Mouse (Mus musculus) frontal cortex, postnatal 14 days (tissue): ENCODE measurements around the gene Tmem189.
"Not testable (repeated sequence)": the region's sequence is repeated elsewhere in the genome, so short reads cannot be mapped to it uniquely, and the experiment has no call there.

Experiments
- DNase-seq, 2 experiments: peaks; one replicate each; pipeline ENCODE4 v3.0.0; 2022; ENCODE audit warnings: low spot score in 2 of 2

The Tmem189 gene

DNA sequence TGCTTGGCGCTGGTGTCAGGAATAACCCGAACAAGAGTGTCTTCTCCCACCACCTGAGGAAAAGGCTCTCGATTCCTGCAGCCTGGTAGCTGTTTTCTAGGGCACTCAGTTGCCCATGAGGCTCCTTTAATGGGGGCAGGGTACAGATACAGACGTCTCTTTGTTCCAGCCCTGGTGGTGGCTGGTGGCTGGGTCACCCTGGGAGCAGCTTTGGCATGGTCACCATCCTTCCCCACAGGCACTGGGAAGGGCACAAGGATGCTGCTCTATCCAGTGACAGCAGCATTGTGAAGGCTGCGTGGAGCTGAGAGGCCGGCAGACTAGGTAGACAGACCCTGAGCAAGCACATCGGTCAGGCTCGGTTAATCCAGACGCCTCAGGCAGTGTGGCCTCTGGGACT, 38.0 kb downstream of the Tmem189 start:
- no peak for DNase-seq

DNA sequence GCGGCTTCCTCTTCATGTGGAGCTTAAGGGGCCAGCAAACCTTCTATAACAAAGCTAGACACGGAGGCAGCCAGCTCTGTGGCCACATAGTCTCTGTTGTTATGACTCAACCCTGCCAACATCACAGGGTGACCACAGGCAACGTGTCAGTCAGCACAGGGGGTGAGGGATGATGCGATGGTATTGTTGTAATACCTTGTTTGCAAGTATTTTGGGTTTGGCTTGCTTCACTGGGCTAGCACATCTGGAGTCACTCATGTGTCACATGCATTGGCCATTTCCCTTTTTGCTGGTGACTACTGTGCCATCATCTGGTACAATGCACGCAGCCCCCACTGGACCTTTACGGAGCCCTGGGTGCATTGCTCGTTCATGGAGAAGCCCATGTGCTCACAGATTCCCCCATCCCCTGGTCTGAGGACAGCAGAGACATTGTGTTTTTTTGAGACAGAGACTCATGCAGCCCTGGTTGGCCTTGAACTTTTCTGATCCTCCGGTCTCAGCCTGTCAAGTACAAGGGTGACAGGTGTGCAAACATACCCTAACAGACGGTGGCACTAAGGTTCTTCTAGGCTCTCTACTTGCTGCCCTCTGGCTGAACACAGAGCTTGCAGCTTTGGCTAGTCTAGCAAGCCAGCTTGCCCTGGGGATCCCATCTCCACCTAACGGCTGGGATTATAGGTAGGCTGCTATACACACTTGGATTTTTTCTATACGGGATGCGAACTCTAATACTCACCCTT, 40.2 kb downstream of the Tmem189 start:
- DNase-seq: no peak

DNA sequence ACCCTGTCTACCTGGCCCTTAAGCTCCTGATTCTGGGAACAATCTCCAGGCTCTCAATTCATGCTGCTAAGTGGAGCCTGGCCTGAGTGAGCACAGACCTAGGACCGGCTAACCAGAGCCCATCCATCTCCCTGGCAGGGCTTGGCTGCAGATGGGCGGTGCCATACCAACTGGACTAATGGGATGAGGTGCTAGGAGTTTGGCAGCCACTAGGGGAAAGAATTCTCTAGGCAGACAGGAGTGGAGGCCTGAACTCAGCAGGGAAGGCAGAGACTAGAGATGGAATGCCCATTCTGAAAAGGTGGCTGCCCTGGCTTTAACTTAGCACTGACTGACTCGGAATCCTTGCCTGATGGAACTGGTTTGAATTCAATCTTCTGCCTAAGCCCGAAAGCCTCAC, 43.2 kb downstream of the Tmem189 start:
- DNase-seq: no peak

DNA sequence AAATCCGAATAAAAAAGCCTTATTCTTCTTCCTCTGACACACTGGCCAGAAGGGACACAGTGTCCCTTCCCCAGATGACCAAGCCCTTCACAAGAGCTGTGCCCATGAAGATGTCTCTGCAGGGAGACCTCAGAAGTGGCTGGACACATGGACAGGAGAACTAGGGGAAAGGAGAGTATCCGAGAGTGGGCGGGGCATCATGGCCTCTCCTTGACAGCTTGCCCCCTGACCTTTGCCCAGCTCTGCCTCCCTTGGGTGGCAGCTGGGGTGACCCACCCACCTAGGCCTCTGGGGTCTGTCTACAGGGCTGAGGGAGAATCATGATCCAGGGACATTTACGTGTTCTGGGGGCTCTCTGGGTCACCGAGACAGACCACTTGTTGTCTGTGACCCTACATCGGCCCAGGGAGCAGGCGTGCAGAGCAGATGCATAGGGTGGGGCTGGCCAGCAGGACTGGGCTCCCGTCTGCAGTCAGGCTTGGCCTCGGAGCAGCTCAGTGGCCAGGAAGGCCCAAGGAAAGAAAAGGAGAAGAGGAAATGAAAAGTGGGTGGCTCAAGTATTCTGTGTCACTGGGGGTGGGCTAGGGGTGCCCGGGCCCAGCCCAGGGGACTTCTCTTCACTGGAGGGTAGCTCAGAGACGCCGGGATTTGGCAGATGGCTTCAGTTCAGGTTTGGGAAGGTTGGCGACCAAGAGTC, 46.1 kb downstream of the Tmem189 start:
- DNase-seq: not testable (repeated sequence)

DNA sequence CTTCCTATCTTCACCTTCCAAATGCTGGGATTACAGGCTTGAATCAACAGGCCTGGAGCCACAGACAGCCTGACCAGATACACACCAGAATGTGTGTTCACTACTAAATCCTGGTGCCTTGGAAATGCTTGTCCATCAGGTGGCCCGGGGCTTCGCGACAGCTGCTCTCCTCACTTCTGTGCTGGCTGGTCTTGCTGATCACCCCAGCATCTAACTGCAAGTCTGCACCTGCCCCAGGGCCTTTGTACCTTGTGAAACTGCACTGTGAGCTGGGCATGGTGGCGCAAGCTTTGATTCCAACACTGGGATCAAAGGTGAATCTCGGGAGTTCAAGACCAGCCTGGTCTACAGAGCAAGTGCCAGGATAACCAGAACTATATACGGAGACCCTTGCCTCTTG, 47.5 kb downstream of the Tmem189 start:
- DNase-seq: no peak

DNA sequence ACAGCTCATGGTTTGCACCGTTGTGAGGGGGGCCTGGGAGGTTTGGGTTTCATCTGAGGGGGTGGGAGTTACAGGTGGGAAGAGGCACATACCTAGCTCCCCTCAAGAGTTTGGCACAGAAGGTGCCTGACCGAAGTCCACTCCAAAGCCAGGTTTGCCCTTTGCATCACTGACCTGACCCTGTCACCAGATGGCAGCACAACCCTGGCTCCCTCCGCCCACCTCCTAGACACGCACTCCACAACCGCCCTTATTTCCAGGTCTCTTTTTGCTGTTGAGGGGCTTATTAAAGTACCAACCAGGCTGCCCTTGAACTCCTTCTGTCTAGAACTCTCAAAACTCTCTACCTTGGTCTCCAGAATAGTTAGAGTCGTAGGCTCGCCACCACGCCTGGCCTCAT, 48.3 kb downstream of the Tmem189 start:
- no peak for DNase-seq

DNA sequence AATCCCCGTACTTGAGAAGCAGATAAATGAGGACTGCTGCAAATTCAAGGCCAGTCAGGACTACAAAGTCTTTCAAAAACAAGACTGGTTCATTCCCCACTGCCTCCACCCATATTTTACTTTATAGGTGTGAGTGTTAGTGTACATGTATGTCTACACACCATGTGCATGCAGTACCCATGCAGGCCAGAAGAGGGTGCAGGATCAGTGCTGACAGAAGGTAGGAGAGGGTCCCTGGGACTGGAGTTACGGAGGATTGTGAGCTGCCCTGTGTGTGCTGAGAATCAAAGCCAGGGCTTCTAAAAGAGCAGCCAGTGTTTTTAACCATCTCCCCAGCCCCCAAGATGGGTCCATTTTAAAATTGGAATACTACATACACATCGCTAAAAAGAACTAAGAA, 49.3 kb downstream of the Tmem189 start:
- no peak for DNase-seq

DNA sequence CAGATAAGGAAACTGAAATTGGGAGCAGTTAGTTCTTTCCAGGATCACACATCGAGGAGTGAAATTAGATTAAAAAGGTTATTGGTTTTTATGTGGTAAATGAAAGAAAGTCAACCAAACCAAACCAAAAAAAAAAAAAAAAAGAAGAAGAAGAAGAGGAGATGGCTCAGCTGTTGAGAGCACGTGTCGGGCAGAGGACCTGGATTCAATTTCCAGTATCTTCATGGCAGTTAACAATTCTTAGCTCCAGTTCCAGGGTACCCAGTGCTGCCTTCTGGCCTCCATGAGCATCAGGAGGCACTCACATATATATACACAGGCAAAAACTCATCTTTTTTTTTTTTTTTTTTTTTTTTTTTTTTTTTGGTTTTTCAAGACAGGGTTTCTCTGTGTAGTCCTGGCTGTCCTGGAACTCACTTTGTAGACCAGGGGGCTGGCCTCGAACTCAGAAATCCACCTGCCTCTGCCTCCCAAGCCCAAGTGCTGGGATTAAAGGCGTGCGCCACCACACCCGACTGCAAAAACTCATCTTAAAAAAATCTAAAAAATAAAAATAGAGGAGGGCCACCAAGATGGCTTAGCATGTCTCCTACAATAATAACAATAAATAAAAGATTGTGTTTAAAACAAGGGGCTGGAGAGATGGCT, 54.6 kb downstream of the Tmem189 start:
- DNase-seq: no peak

DNA sequence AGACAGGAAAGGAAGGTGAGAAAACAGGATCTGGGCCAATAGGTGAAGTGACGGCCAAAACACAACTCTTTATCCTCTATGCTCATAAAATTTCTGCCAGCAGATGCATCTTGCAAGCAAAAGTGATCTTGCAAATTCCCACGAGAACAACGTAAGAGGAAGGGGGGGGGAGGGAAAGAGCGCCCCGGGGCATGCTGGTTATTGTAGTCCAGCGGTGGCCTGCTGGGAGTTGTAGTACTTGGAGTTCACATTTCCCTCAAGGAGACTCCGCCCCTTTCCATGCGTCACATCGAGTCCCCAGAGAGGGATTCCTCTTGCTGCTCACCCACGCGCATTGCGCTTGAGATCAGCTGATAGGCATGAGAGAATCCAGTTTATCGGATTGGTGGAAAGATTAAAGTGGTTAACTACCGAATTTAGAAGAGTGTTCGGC, 55.3 kb downstream of the Tmem189 start:
- peak; percentile 95 to 97 for DNase-seq

DNA sequence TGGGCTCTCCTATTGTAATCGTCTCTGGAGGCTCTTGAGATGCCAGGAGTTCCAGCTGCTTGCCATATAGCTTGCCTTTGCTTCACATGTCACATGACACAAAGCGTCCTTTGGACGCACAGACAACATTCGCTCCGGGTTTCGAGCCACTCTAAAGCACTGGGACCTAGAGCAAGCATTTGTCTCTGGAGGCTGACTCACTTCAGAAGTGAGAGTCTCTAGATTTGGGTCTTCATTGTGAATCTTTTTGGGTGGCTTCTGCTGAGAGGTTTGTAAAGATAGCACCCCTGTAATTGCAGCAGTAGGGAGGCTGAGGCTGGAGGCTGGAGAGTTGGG, 56.1 kb downstream of the Tmem189 start:
- DNase-seq: no peak

DNA sequence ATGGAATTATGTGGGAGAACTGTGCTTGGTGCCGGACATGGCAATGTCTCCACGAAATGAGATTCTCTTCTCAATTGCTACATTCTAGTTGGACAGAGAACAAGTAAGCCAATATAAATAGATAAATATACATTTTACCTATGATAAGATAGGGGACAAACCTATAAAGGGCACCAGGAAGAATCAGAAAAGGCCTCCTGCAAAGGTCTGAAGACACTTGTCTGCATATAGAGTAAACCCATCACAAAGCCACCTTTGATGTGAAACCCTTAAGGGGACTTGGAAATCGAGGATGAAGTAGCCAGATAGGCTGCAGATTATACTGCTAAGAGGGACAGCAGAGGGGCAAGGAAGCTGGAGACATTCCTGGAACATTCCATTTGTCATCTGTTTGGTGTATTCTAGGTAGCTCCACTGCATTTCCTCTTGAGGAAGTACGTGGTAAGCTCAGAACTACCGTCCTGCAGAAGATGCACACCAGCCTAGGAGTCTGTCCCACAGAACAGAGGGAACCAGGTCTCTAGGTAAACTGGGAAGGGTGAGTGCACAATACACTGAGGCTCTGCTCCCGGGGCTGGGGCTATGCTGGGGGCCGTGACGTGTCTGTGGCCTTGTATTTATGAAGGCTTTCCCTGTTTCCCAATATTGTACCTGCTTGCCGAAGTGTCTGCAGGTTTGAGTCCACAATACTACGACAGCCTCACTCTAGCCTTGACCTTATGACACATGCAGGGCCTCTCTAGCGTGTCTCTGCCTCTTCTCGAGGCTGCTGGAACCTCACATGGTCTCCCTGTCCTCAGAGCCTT, 56.7 kb downstream of the Tmem189 start:
- DNase-seq: no peak

DNA sequence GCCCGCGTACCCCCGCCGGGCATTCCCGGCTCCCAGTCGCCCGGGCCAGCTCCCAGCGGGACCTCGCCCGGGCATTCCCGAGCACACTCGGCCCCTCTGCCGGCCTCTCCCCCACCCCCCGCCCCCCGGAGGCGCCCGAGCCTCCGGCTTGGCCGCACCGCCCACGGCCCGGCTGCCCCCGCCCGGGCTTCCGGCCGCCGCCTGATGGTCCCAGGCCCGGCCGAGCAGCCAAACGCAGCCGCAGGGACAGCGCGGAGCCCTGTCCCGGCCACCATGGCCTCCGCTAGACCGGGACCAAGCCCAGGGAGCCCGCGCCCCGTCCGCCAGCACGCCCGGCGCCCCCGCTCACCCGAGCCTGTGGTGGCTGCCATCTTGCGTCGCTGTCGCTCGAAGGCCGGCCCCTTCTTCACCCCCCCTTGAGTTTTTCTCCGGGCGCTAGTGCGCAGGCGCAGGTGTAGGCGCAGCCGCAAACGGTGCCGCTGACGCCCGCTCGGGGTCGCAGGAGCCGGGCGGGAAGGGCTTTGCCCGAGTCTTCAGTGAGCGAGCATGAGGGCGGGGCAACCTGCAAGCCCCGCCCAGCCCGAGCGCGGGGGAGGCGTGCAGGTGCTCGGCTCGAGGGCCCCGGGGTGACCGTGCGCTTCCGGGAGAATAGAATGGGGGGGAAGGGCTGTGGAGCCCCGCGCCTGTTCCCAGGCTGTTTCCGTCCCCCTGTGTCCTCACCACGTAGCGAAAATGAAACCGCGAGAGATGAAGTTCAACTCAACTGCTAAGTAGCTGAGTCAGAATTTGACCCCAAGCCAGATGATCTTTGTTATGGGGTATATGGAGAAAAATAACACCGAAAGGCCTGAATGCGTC, 57.8 kb downstream of the Tmem189 start, which contains the start of gene Ube2v1:
TSS of gene Ube2v1 (minus strand) at position 505 of the 858 bp plus-strand sequence.
- DNase-seq: peak; percentile 95

DNA sequence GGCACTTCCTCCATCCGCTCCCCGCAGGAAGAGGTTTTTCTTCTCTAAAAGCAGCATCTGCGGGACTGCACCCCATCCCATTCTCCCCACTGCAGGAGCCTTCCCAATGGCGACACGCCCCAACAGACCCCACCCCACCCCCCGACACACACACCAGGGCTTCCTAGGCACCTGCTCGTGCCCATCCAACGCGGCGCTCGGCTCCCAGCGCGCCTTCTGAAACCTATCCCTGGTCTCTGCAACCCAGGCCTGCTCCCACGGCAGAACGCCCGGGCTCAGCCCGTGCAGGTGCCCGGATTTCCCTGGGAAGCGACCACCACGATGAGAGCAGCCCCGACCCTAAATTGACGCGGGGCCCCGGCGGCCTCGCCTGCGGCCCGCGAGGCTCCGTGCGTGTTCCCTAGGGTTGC, 58.4 kb downstream of the Tmem189 start:
- peak in 1 of 2 experiments; percentile 34 for DNase-seq

DNA sequence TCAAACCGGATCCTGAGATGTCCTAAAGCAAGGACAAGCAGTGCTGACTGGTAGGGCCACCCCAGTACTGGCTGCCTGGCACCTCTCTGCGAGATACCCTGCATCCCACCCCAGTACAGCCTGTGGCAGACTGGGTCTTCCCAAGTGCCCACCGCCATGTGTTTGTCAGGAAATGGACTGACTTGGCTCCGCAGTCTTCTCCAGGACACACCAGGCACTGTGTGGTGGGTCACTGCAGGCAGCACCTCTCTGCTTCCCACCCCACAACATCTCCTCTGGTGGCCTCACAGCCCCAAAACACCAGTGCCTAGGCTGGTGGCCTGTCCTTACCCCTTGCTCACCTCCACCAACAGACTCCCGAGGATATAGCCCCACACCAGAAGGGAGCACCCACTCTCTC, 59.2 kb downstream of the Tmem189 start:
- no peak for DNase-seq

DNA sequence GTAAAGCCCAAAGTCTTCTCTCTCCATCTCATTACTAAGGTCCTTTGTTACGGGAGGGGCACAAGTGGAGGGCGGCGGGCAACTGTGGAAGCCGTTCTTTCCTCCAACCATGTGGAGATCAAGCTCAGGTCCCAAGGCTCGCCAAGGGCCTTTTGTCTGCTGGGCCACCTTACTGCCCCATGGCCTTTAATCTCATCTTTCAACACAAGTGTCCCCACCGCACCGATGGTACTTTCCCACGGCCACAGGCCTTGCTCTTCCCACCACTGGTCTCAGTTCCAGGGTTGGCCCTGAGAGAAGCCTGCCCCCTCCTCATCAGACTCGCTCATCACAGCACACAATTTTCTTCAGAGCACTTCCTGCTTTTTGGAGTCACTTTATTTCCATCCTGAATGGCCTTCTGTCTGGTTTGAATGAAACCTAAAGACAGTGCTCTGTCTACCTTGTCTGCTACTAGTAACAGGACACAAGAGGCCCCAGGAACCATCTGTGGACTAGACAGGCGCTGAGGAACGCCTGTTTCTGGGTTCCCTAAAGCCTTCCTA, 59.9 kb downstream of the Tmem189 start:
- DNase-seq: no peak

DNA sequence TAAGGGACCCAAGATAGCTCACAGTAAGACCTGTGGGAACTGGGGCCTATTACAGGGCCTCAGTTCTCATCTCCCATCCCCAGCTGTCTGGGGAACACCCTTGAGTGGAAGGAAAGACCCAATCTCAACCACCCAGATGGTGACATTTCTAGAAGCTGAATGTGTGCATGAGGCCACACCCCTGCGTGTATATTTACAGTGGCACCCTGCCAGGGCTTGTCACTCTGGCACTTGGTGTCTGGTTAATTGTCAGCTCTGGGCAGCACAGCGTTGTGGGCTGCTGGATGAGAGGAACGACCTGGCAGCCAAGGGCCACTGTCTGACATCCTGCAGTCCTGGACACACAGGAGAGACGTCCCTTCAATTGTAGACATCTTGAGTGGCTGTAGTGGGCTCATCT, 60.8 kb downstream of the Tmem189 start:
- DNase-seq: no peak

DNA sequence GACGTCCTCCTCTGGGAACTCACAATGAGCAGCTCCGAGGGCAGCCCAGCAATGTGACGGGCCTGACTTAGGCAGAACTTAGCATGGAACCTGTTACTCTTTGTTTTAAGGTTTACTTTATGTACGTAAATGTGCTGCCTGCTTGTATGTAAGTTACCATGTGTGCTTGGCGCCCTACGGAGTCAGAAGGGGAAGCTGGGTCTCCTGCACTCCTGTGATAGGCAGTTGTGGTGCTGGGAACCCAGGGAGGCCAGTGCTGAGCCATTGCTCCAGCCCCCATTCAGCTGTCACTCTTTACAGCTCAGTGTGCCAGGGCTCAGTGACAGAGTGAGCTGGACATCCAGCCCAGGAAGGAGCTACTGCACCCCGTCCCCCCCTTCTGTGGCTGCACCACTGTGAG, 62.6 kb downstream of the Tmem189 start:
- DNase-seq: no peak

DNA sequence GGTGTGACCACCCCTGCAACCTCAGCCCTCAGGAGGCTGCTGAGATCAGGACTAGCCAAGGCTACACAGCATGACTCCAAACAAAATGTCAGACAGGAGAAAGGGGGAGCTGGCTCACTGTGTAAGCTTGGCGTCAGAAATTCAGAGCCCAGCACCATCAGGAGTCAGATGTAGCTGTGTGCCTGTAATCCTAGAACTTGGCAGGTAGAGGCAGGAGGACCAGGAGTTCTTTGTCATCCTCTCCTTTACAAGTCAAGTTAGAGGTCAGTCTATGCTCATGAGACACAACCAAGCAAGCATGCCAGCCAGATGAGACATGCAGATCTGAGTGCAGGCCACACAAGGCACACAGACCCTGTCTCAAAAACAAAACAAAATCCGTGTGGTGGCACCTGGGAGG, 64.0 kb downstream of the Tmem189 start:
- DNase-seq: no peak

DNA sequence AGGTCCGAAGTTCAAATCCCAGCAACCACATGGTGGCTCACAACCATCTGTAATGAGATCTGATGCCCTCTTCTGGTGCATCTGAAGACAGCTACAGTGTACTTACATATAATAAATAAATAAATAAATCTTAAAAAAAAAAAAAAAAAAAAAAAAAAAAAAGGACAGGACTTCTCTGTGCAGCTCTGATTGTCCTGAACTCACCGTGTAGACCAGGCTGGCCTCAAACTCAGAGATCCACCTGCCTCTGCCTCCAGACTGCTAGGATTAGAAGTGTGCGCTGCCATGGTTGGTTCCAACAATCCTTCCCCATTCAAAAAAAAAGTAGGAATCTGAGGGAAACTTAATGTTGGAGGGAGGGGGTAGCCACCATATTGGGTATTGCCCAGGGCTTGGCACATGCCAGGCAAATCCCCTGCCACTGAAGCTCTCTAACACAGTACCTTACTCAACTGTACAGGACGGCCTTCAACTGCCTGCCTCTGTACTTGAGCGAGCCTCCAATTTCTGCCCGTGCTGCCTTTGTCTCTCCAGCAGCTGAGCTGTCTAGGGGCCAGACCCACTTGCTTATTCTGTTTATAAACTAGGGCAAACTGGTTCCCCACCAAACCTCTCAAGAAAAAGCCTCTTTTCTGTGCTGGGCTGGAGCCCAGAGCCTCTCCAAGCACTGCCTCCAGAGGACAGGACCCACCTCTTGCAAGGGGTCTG, 65.1 kb downstream of the Tmem189 start:
- no peak for DNase-seq

DNA sequence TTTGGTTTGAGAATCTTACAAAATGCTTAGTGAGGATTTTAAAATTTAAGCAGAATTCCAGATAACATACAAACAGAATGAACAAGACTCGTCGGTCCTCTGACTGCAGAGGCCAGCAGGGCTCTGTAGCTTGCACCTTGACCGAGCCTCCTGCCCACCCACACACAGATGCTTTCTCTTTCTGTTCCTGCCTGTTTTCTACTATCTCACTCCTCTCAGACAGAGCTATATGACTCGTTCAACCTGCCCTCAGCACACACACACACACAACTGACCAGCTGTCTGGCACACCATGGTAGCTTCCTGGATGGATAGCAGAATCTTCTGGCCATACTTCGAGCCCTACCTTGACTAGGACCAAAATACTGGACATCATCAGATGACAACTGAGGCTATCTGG, 66.7 kb downstream of the Tmem189 start:
- no peak for DNase-seq
